Mouse (Mus musculus): ENCODE data around the gene Dimt1.
"Not testable (repeated sequence)": the region's sequence is repeated elsewhere in the genome, so short reads cannot be mapped to it uniquely, and the experiment has no call there.

The Dimt1 gene

GRCm38 (mm10) chr13:106946594-106947540, at the start of gene Dimt1:
TSS of gene Dimt1 (plus strand) at chr13:106947127.
- DNase-seq: peak; percentile 97

- no peak for DNase-seq
Observed at GRCm38 (mm10) chr13:106904637-106905036, 42.3 kb upstream of the Dimt1 start.

GRCm38 (mm10) chr13:106905154-106905553, 41.8 kb upstream of the Dimt1 start:
- DNase-seq: not testable (repeated sequence)

GRCm38 (mm10) chr13:106907273-106907672, 39.7 kb upstream of the Dimt1 start:
- no peak for DNase-seq

GRCm38 (mm10) chr13:106910096-106910495, 36.8 kb upstream of the Dimt1 start:
- DNase-seq: no peak

GRCm38 (mm10) chr13:106913125-106913736, 33.7 kb upstream of the Dimt1 start:
- no peak for DNase-seq

- DNase-seq: no peak
Observed at GRCm38 (mm10) chr13:106918322-106919050, 28.4 kb upstream of the Dimt1 start.

GRCm38 (mm10) chr13:106925921-106926320, 21.0 kb upstream of the Dimt1 start:
- DNase-seq: not testable (repeated sequence)

- no peak for DNase-seq
Observed at GRCm38 (mm10) chr13:106928296-106928695, 18.6 kb upstream of the Dimt1 start.

GRCm38 (mm10) chr13:106929201-106929600, 17.7 kb upstream of the Dimt1 start:
- DNase-seq: no peak

- DNase-seq: no peak
Observed at GRCm38 (mm10) chr13:106935871-106936255, 11.1 kb upstream of the Dimt1 start.

GRCm38 (mm10) chr13:106936256-106937137, 10.4 kb upstream of the Dimt1 start, which contains the start of gene Ipo11:
TSS of gene Ipo11 (minus strand) at chr13:106936958.
- peak; percentile 90 for DNase-seq

- DNase-seq: no peak
Observed at GRCm38 (mm10) chr13:106937138-106937472, 9.8 kb upstream of the Dimt1 start.

GRCm38 (mm10) chr13:106941211-106941976, 5.5 kb upstream of the Dimt1 start:
- no peak for DNase-seq

GRCm38 (mm10) chr13:106942721-106943120, 4.2 kb upstream of the Dimt1 start:
- no peak for DNase-seq

GRCm38 (mm10) chr13:106945518-106945917, 1.4 kb upstream of the Dimt1 start:
- DNase-seq: no peak

- DNase-seq: no peak
Observed at GRCm38 (mm10) chr13:106947583-106947982, 656 bp downstream of the Dimt1 start.

GRCm38 (mm10) chr13:106954880-106955279, 8.0 kb downstream of the Dimt1 start:
- no peak for DNase-seq

GRCm38 (mm10) chr13:106957554-106957953, 10.6 kb downstream of the Dimt1 start:
- DNase-seq: no peak

- no peak for DNase-seq
Observed at GRCm38 (mm10) chr13:106958286-106958685, 11.4 kb downstream of the Dimt1 start.

- DNase-seq: no peak
Observed at GRCm38 (mm10) chr13:106960557-106960956, 13.6 kb downstream of the Dimt1 start.

GRCm38 (mm10) chr13:106961496-106961895, 14.6 kb downstream of the Dimt1 start:
- DNase-seq: no peak
